Mouse (Mus musculus) natural killer cell, adult 2 months (primary cell): Measurements from ENCODE around the gene Ogg1.

Experiments
- DNase-seq, 2 experiments: peaks; one replicate each; pipeline ENCODE4 v3.0.0; 2022; ENCODE audit warnings: low spot score in 2 of 2

The Ogg1 gene

GRCm38 (mm10) chr6:113370194-113370929 lies 43.6 kb downstream of the Ogg1 start:
- no peak for DNase-seq

- DNase-seq = no peak
These were observed 46.7 kb downstream of the Ogg1 start for GRCm38 (mm10) chr6:113373491-113373890.

GRCm38 (mm10) chr6:113377172-113377495 lies 50.4 kb downstream of the Ogg1 start:
- no peak for DNase-seq

GRCm38 (mm10) chr6:113377496-113378385 lies 51.0 kb downstream of the Ogg1 start, which contains the start of the genes Tada3 and Arpc4:
Gene Tada3 (minus strand): TSS chr6:113377883.
Gene Arpc4 (plus strand): TSS chr6:113378115.
- peak; percentile 94 for DNase-seq

GRCm38 (mm10) chr6:113379246-113379645 lies 52.5 kb downstream of the Ogg1 start:
- DNase-seq = peak in 1 of 2 experiments; percentile 24

GRCm38 (mm10) chr6:113380480-113380879 lies 53.7 kb downstream of the Ogg1 start:
- DNase-seq = no peak

GRCm38 (mm10) chr6:113384351-113384927 lies 57.7 kb downstream of the Ogg1 start:
- DNase-seq = no peak
